Mouse (Mus musculus): ENCODE data around the gene Tmem98.

The Tmem98 gene

GRCm38 (mm10) chr11:80854908-80855307, 44.9 kb downstream of the Tmem98 start:
- no peak for DNase-seq (ENCODE audit: low spot score in 2 of 2)

DNA sequence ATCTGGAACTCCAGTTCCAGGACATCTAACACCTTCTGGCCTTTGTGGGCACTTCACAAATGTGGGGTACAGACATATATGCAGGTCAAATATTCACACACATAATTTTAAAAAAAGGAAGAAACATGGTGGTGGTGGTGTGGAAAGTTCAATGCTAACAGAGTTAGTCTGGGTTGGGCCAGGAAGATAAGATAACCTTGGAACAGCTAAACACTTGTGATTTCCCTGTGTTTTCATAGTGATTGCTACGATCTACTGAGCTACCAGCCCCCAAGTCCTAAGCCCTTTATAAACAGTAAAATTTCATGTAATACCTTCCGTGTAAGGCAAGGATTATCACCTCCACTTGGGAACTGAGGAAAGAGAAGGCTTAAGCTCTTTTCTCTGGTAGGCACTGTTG, 46.9 kb downstream of the Tmem98 start:
- DNase-seq (ENCODE audit: low spot score in 2 of 2): no peak

- DNase-seq (ENCODE audit: low spot score in 2 of 2): no peak
Observed at GRCm38 (mm10) chr11:80858065-80858464, 48.1 kb downstream of the Tmem98 start, which contains the start of gene Spaca3. Gene Spaca3 (plus strand): TSS chr11:80858365.

DNA sequence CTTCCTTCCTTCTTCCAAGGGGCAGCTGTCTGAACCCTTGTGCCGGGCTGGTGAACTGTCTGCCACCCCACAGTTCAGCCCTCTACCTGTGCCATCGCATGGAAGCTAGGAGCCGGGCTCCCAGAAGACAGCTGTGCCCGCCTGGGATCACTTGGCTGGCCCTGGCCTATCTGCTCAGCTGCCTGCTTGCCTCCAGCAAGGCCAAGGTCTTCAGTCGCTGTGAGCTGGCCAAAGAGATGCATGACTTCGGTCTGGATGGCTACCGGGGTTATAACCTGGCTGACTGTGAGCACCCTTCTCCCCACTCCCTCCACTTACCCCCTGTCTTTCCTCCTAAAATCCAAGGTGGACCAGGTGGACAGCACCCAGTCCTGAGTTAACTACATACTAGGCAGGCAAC, 53.0 kb downstream of the Tmem98 start:
- no peak for DNase-seq (ENCODE audit: low spot score in 2 of 2)

GRCm38 (mm10) chr11:80868039-80868438, 58.1 kb downstream of the Tmem98 start:
- DNase-seq (ENCODE audit: low spot score in 2 of 2): no peak
